Mouse (Mus musculus) heart, embryonic 14.5 days (tissue): ENCODE measurements around the gene Actn1. TPM values are rescaled to one million over a fixed set of nuclear protein-coding genes. Genes with fewer than 3 reads are reported as not detected.
A peak's percentile ranks its signal among the peaks of the same experiment; 100 is the strongest.

ENCODE experiments used
- ATAC-seq: fragments of 200-750 bp; cut with Nextera tagmentation; 2 replicates; pipeline ENCODE4 v1.8.0; 2017; ENCODE audit warnings: low read depth, moderate TSS enrichment; ENCODE audit not compliant: insufficient number of reproducible peaks, insufficient read depth, low FRiP score
- H3K27ac ChIP-seq, 2 experiments: fragments of 200-500 bp in 1 of 2; fragments of 300-500 bp in 1 of 2; sonication (generic) in 1 of 2; replicated peaks in 1 of 2; 2 replicates each; pipeline ENCODE4 v1.5.1; 2012 to 2014; ENCODE audit warnings: low read depth in 2 of 2, low read length in 2 of 2, control low read depth in 1 of 2, mild to moderate bottlenecking in 1 of 2, mixed read lengths in 1 of 2; ENCODE audit not compliant: control insufficient read depth in 1 of 2, insufficient read depth in 1 of 2
- H3K27me3 ChIP-seq: fragments of 300-500 bp; sonication (generic); 2 replicates; pipeline ENCODE4 v1.6.1; 2014; ENCODE audit warnings: mild to moderate bottlenecking, low read length, control low read depth; ENCODE audit not compliant: control insufficient read depth, insufficient read depth
- H3K36me3 ChIP-seq: fragments of 300-500 bp; sonication (generic); 2 replicates; pipeline ENCODE4 v1.6.1; 2014; ENCODE audit warnings: mild to moderate bottlenecking, control low read depth, low read length, mixed read lengths; ENCODE audit not compliant: control insufficient read depth, insufficient read depth
- H3K4me1 ChIP-seq, 2 experiments: fragments of 200-500 bp in 1 of 2; fragments of 300-500 bp in 1 of 2; sonication (generic) in 1 of 2; 2 replicates each; pipeline ENCODE4 v1.6.1; 2012 to 2014; ENCODE audit warnings: low read length in 2 of 2, control low read depth in 1 of 2, mixed read lengths in 1 of 2; ENCODE audit not compliant: control insufficient read depth in 2 of 2, insufficient read depth in 2 of 2
- H3K4me2 ChIP-seq: fragments of 300-500 bp; sonication (generic); 2 replicates; pipeline ENCODE4 v1.6.1; 2014; ENCODE audit warnings: mild to moderate bottlenecking, low read length
- H3K4me3 ChIP-seq, 2 experiments: fragments of 200-500 bp in 1 of 2; fragments of 300-500 bp in 1 of 2; sonication (generic) in 1 of 2; 2 replicates each; pipeline ENCODE4 v1.5.1; 2012 to 2014; ENCODE audit warnings: low read length in 2 of 2, mild to moderate bottlenecking in 2 of 2, control low read depth in 1 of 2, low read depth in 1 of 2, moderate library complexity in 1 of 2; ENCODE audit not compliant: control insufficient read depth in 1 of 2, insufficient read depth in 1 of 2
- H3K9ac ChIP-seq: fragments of 300-500 bp; sonication (generic); 2 replicates; pipeline ENCODE4 v1.6.1; 2014; ENCODE audit warnings: mild to moderate bottlenecking, low read length
- H3K9me3 ChIP-seq: fragments of 300-500 bp; sonication (generic); 2 replicates; pipeline ENCODE4 v1.6.1; 2016; ENCODE audit warnings: low read length, control low read depth; ENCODE audit not compliant: control insufficient read depth
- WGBS: fragments of 180-500 bp; shearing (Covaris S2); extraction: QIAGEN DNeasy Blood & Tissue Kit; methylation state at CpG from one replicate; pipeline ENCODE4 v1.1.7; 2014; 5-methylcytosine and 5-hydroxymethylcytosine counted together
- polyA plus RNA-seq: library from polyadenylated mRNA; unstranded; fragments of >200 nt; fragmentation: Nextera tagmentation; extraction: Ambion mirVana; gene quantifications from 2 replicates; pipeline ENCODE4 v1.2.1, GENCODE M21; 2014

The Actn1 gene
- polyA plus RNA-seq, 1 experiment from 2014 or later, result 42.7 TPM

DNA sequence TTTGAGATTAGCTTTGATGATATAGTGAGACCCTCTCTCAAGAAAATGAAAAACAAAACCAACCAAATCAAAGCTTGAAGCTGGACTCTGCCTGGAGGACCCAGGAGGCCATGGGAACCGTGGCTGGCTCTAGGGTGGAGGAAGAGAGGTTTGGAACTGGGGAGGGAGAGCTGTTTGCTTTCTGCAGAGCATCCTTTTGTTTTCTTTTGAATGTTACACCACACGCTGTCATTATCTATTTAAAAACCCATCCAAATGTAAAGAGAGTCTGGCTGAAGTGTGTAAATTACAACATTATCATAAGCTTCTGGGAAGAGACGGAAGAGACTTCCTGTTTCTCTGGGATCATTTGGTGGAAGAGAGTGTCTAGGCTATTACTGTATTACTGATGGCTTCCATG is 43.1 kb downstream of the Actn1 start:
- 55% methylated on average over 3 of the region's 3 CpGs for WGBS

DNA sequence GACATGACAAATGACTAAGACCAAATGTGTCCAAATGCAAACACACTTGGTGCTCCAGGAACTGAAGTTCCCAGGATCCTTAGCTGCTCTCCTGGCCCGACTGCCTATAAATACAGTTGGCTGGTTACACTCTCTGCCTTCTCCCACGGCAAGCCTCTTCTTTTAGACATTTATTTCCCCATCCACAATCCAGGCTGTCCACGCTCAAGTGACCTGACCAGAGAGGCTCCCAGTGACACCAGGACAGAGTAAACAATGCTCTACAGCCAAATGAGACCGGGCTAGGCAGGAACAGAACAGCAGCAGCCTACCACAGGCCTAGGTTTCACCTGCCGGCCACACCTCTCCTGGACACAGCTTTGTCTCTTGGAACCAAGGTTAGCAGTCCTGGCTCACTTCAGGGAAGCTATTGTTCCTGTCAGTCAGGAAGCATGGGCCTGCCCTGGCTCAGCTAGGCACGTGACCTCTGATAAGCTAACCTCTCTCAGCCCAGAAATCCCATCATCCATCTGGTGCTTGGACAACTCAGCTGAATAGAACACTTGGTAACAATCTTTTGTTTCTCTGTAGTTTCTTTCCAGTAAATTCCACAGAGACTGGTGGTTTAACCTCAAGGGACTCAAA is 43.8 kb downstream of the Actn1 start:
- Histone ChIP-seq H3K36me3 (no peaks in the 10 kb centered on the region), H3K9ac (0 out of 2 replicates have a peak overlapping the region, but pooled peaks have one; percentile 41), H3K27ac (peak overlapping the region; percentile 89 to 90), H3K4me3 (no peak overlapping the region), H3K27me3 (no peaks in the 10 kb centered on the region), H3K4me1 (peaks cover 59 to 93% of the 10 kb centered on the region in 2 experiments), H3K4me2 (0 out of 2 replicates have a peak overlapping the region, but pooled peaks have one; percentile 7), H3K9me3 (no peaks in the 10 kb centered on the region)
- peak; percentile 51 for ATAC-seq
- 18% methylated on average over 6 of the region's 6 CpGs for WGBS

More for the DNA sequence above, 43.1 kb downstream of the Actn1 start:
- no peak for ATAC-seq
- Histone ChIP-seq H3K27ac (peak overlapping the region; percentile 89 to 90), H3K4me2 (no peak overlapping the region), H3K4me1 (peaks cover 52 to 92% of the 10 kb centered on the region in 2 experiments), H3K36me3 (no peaks in the 10 kb centered on the region), H3K27me3 (no peaks in the 10 kb centered on the region), H3K9ac (no peak overlapping the region), H3K4me3 (no peak overlapping the region), H3K9me3 (no peaks in the 10 kb centered on the region)

DNA sequence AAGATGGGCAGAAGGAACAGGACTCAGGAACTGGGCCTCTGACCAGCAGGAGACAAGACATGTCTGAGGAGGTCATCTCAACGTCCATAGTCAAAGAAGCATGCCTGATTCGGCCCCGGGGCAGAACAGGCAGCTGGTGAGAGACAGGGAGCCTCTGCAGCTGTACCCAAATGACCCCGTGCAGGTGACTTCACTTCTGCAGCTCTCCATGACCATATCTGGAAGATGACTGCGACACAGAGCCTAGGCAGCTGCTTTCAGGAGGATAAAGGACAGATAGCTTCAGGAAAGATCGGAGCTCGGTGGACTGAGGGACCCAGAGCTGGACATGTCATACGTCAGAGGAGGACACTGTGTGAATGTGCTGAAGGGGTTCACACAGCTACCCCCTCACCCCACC is 46.4 kb downstream of the Actn1 start:
- peaks cover 7% of the 10 kb centered on the region for H3K36me3 ChIP-seq
- no peaks in the 10 kb centered on the region for H3K9me3 ChIP-seq
- peak overlapping the region in 1 of 2 experiments; percentile 6; a peak in 1 of 4 replicates for H3K27ac ChIP-seq
- 22% methylated on average over 8 of the region's 8 CpGs for WGBS
- H3K27me3 ChIP-seq, result no peaks in the 10 kb centered on the region
- H3K4me1 ChIP-seq, result peaks cover 60 to 95% of the 10 kb centered on the region in 2 experiments
- no peak for ATAC-seq
- no peak overlapping the region for H3K9ac ChIP-seq
- H3K4me2 ChIP-seq, result no peak overlapping the region
- H3K4me3 ChIP-seq, result no peak overlapping the region

DNA sequence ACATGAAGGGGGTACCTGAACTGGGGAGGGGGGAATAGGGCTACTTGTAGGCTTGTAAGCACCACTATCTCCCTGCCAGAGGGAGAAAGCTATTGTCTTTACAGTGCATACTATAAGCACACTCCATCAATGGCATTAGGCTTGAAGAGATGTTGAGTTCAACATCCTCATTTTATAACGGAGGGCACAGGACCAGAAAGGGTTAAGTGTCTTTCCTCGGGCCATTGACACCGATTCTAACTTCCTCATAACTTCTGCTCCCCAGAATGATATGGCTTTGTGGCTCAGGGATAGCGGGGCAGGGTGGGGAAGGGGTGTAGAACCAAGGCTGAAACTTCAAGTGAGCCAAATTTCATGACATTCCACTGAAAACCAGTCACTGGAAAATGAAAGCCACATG is 46.9 kb downstream of the Actn1 start:
- Histone ChIP-seq H3K27ac (0 out of 4 replicates have a peak overlapping the region, but pooled peaks of 1 of the 2 experiments have one; percentile 6), H3K4me3 (no peak overlapping the region), H3K27me3 (no peaks in the 10 kb centered on the region), H3K9ac (no peak overlapping the region), H3K9me3 (no peaks in the 10 kb centered on the region), H3K4me2 (no peak overlapping the region), H3K36me3 (peaks cover 9% of the 10 kb centered on the region), H3K4me1 (peaks cover 63 to 95% of the 10 kb centered on the region in 2 experiments)
- ATAC-seq, result no peak
- WGBS, result 37% methylated on average over 4 of the region's 4 CpGs

DNA sequence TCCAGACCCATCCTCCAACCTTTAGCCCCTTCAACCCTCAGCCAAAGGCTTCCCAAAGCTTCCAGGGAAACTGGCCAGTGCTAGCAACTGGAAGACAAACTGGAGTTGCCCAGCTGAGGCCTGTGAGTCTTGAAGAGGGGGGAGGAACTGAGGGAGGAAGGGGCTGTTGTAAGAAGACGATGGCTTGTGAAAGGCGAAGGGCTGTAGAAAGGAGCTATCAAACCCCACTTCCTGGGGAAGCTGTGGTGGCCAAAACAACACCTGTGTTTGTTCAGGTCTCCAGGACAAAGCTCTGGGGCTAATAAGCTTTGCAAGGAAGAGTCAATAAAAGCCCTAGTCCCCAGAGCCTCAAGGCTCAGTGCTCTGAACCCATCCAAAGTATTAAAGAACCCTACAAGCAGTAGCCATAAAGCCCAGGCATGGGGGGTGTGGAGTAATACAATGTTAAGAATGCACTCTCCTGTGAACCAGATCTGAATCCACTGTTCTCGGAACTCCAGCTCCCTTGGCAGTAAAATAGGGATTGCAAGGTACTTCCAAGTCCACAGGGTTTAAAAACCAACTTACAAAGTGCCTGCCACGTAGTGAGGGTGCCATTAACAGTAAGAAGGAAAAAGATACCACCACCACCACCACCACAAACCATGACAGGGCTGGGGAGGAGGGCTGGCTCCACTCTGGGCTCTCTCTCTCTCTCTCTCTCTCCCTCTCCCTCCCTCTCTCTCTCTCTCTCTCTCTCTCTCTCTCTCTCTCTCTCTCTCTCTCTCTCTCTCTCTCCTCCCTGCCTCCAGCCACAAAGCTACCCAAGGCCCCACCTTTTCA is 49.2 kb downstream of the Actn1 start:
- peaks cover 29% of the 10 kb centered on the region for H3K36me3 ChIP-seq
- H3K4me3 ChIP-seq, result no peak overlapping the region
- peak overlapping the region; percentile 18; the same call in 1 of the 2 replicates for H3K9ac ChIP-seq
- whole genome bisulfite sequencing, result 33% methylated on average over 4 of the region's 4 CpGs
- no peaks in the 10 kb centered on the region for H3K27me3 ChIP-seq
- H3K9me3 ChIP-seq, result no peaks in the 10 kb centered on the region
- peak overlapping the region; percentile 32 to 62 for H3K27ac ChIP-seq
- H3K4me2 ChIP-seq, result no peak overlapping the region
- ATAC-seq, result no peak
- peaks cover 50 to 77% of the 10 kb centered on the region in 2 experiments for H3K4me1 ChIP-seq

DNA sequence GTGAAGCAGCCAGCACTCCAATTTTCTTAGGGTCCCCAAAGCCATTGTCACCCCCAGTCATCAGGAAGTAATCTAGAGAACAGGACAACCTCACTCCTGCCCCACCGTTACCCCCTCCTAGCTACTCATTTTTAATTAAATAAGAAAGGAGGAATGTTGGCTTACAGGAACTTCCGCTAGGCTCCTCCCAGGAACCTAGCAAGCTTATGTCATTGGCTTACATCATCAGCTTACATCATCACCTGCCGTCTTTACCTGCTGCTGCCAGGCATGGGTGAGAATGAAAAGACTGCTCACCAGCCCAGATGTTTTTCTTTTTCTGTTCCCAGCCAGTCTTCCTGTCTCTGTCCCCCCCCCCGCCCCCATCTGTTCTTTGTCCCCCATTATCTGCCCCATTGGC is 50.3 kb downstream of the Actn1 start:
- WGBS, result 61% methylated on average over 4 of the region's 4 CpGs
- Histone ChIP-seq H3K27ac (peak overlapping the region in 1 of 2 experiments; percentile 84; a peak in 3 of 4 replicates), H3K4me1 (peaks cover 47 to 69% of the 10 kb centered on the region in 2 experiments), H3K4me2 (no peak overlapping the region), H3K9me3 (no peaks in the 10 kb centered on the region), H3K9ac (no peak overlapping the region), H3K27me3 (no peaks in the 10 kb centered on the region), H3K36me3 (peaks cover 40% of the 10 kb centered on the region), H3K4me3 (no peak overlapping the region)
- ATAC-seq, result no peak

DNA sequence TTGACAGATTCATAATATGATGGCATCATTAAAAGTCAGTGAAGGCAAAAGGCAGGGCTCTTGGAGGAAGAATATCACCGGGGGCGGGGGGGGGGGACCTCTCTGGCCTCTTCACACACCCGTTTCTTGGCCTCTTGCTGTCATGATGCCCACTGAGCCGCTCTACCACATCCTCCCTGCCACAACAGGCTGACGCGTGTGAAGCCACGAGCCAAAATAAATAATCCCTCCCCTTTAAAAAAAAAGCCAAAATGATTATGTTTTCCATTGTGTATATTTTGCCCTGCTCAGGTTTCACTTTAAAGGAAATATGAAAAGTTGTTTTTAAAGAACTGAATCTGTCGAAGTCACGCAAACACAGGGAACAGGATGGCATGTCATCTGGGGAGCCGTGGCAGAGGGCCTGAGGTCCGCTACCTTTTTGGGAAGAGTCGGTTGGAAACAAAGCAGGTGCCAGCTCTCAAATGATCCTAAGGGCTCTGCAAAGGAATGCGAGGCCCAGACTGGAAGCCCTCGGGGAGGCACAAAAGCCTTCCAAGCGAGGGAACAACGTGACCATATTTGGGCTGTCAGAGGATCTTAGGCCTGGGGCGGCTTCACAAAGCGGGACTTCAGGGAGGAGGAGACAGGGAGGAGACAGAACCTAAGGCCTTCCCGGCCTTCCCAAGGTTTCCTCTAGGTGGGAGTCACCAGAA is 51.9 kb downstream of the Actn1 start:
- H3K36me3 ChIP-seq, result peaks cover 56% of the 10 kb centered on the region
- ATAC-seq, result peak; percentile 62; the same call in 1 of the 2 replicates

More for the DNA sequence above, 51.9 kb downstream of the Actn1 start:
- Histone ChIP-seq H3K9ac (peak overlapping the region; percentile 61), H3K4me1 (peaks cover 42 to 60% of the 10 kb centered on the region in 2 experiments), H3K4me2 (peak overlapping the region; percentile 38), H3K27ac (peak overlapping the region; percentile 84 to 94), H3K27me3 (no peaks in the 10 kb centered on the region), H3K9me3 (no peaks in the 10 kb centered on the region), H3K4me3 (no peak overlapping the region)
- 27% methylated on average over 19 of the region's 19 CpGs for WGBS
